Mouse (Mus musculus): Measurements from ENCODE around the gene Eef1akmt4. TPM values are rescaled to one million over a fixed set of nuclear protein-coding genes. Genes with fewer than 3 reads are reported as not detected.

The Eef1akmt4 gene
- polyA plus RNA-seq (2014; fragmentation: Nextera tagmentation; extraction: Ambion mirVana): 33.1 and 36.3 TPM in 2 replicates

- Histone ChIP-seq H3K9ac (ENCODE audit: low read depth, low read length) (peak within 1 kb of the TSS; percentile 83), H3K4me3 (ENCODE audit: low read depth, low read length) (peak within 1 kb of the TSS; percentile 84), H3K4me1 (ENCODE audit: control insufficient read depth, insufficient read depth, low read length) (peaks cover 11% of the 10 kb centered on the region), H3K9me3 (ENCODE audit: control insufficient read depth, low read length) (no peaks in the 10 kb centered on the region), H3K27ac (replicated peaks; ENCODE audit: low read depth, low read length) (peak within 1 kb of the TSS; percentile 56), H3K27me3 (replicated peaks; ENCODE audit: control insufficient read depth, insufficient read depth, low read length) (no peaks in the 10 kb centered on the region), H3K4me2 (ENCODE audit: low read depth, low read length) (peak within 1 kb of the TSS; percentile 84), H3K36me3 (ENCODE audit: control insufficient read depth, insufficient read depth, low read length) (peaks cover 13% of the 10 kb centered on the region)
- peak; percentile 97 for ATAC-seq (ENCODE audit: low read depth)
- WGBS: 2% methylated on average over 40 of the region's 41 CpGs
- DNase-seq (ENCODE audit: low spot score): peak; percentile 97
Observed at GRCm38 (mm10) chr16:20611357-20612227, at the start of gene Eef1akmt4, which contains the start of the genes Gm49333 and Alg3. Eef1akmt4 (plus strand) TSS chr16:20611593. Gm49333 (plus strand) TSS chr16:20611610. Alg3 (minus strand) TSS chr16:20611735.

GRCm38 (mm10) chr16:20565075-20565474, 46.3 kb upstream of the Eef1akmt4 start:
- no peak for ATAC-seq (ENCODE audit: low read depth)
- H3K4me3 ChIP-seq (ENCODE audit: low read depth, low read length): no peak overlapping the region
- 72% methylated on average over 1 of the region's 1 CpGs for WGBS

GRCm38 (mm10) chr16:20589366-20589938, 21.9 kb upstream of the Eef1akmt4 start, which contains the start of gene Vwa5b2:
Vwa5b2 (plus strand) TSS chr16:20589471.
- peak; percentile 63 for ATAC-seq (ENCODE audit: low read depth)
- Histone ChIP-seq H3K9me3 (ENCODE audit: control insufficient read depth, low read length) (no peaks in the 10 kb centered on the region), H3K9ac (ENCODE audit: low read depth, low read length) (peak within 1 kb of the TSS; percentile 56), H3K4me1 (ENCODE audit: control insufficient read depth, insufficient read depth, low read length) (no peaks in the 10 kb centered on the region), H3K4me2 (ENCODE audit: low read depth, low read length) (peak within 1 kb of the TSS; percentile 79), H3K27me3 (replicated peaks; ENCODE audit: control insufficient read depth, insufficient read depth, low read length) (peaks cover 62% of the 10 kb centered on the region), H3K4me3 (ENCODE audit: low read depth, low read length) (peak within 1 kb of the TSS; percentile 54), H3K36me3 (ENCODE audit: control insufficient read depth, insufficient read depth, low read length) (no peaks in the 10 kb centered on the region), H3K27ac (replicated peaks; ENCODE audit: low read depth, low read length) (no peak within 1 kb of the TSS)
- under 1% methylated on average over 22 of the region's 24 CpGs for WGBS
- peak; percentile 25 for DNase-seq (ENCODE audit: low spot score)

More at GRCm38 (mm10) chr16:20565075-20565474, 46.3 kb upstream of the Eef1akmt4 start:
- Histone ChIP-seq H3K4me2 (ENCODE audit: low read depth, low read length) (no peak overlapping the region), H3K27me3 (replicated peaks; ENCODE audit: control insufficient read depth, insufficient read depth, low read length) (no peaks in the 10 kb centered on the region), H3K27ac (replicated peaks; ENCODE audit: low read depth, low read length) (no peak overlapping the region), H3K9me3 (ENCODE audit: control insufficient read depth, low read length) (no peaks in the 10 kb centered on the region), H3K36me3 (ENCODE audit: control insufficient read depth, insufficient read depth, low read length) (peaks cover 27% of the 10 kb centered on the region), H3K9ac (ENCODE audit: low read depth, low read length) (no peak overlapping the region), H3K4me1 (ENCODE audit: control insufficient read depth, insufficient read depth, low read length) (no peaks in the 10 kb centered on the region)
- no peak for DNase-seq (ENCODE audit: low spot score)

- Histone ChIP-seq H3K27me3 (replicated peaks; ENCODE audit: control insufficient read depth, insufficient read depth, low read length) (peaks cover 63% of the 10 kb centered on the region), H3K36me3 (ENCODE audit: control insufficient read depth, insufficient read depth, low read length) (no peaks in the 10 kb centered on the region), H3K4me1 (ENCODE audit: control insufficient read depth, insufficient read depth, low read length) (no peaks in the 10 kb centered on the region), H3K9me3 (ENCODE audit: control insufficient read depth, low read length) (no peaks in the 10 kb centered on the region), H3K4me2 (ENCODE audit: low read depth, low read length) (peak overlapping the region; percentile 79), H3K27ac (replicated peaks; ENCODE audit: low read depth, low read length) (no peak overlapping the region), H3K4me3 (ENCODE audit: low read depth, low read length) (peak overlapping the region; percentile 54), H3K9ac (ENCODE audit: low read depth, low read length) (peak overlapping the region; percentile 56)
- under 1% methylated on average over 20 of the region's 39 CpGs for WGBS
- DNase-seq (ENCODE audit: low spot score): peak; percentile 62
- ATAC-seq (ENCODE audit: low read depth): peak; percentile 87
Observed at GRCm38 (mm10) chr16:20589939-20590679, 21.3 kb upstream of the Eef1akmt4 start.

- 2% methylated on average over 16 of the region's 17 CpGs for WGBS
- H3K9ac ChIP-seq (ENCODE audit: low read depth, low read length): no peak overlapping the region
- peak; percentile 16; the same call in 1 of the 2 replicates for ATAC-seq (ENCODE audit: low read depth)
- peaks cover 63% of the 10 kb centered on the region for H3K27me3 ChIP-seq (replicated peaks; ENCODE audit: control insufficient read depth, insufficient read depth, low read length)
- no peaks in the 10 kb centered on the region for H3K4me1 ChIP-seq (ENCODE audit: control insufficient read depth, insufficient read depth, low read length)
- no peak for DNase-seq (ENCODE audit: low spot score)
- peak overlapping the region; percentile 54 for H3K4me3 ChIP-seq (ENCODE audit: low read depth, low read length)
- H3K4me2 ChIP-seq (ENCODE audit: low read depth, low read length): peak overlapping the region; percentile 79
- no peak overlapping the region for H3K27ac ChIP-seq (replicated peaks; ENCODE audit: low read depth, low read length)
- H3K36me3 ChIP-seq (ENCODE audit: control insufficient read depth, insufficient read depth, low read length): no peaks in the 10 kb centered on the region
- no peaks in the 10 kb centered on the region for H3K9me3 ChIP-seq (ENCODE audit: control insufficient read depth, low read length)
Observed at GRCm38 (mm10) chr16:20590680-20591038, 20.7 kb upstream of the Eef1akmt4 start.

GRCm38 (mm10) chr16:20591076-20591705, 20.2 kb upstream of the Eef1akmt4 start:
- H3K9me3 ChIP-seq (ENCODE audit: control insufficient read depth, low read length): no peaks in the 10 kb centered on the region
- H3K27me3 ChIP-seq (replicated peaks; ENCODE audit: control insufficient read depth, insufficient read depth, low read length): peaks cover 63% of the 10 kb centered on the region
- no peak; the same call in 1 of the 2 replicates for ATAC-seq (ENCODE audit: low read depth)

GRCm38 (mm10) chr16:20595060-20595673, 16.2 kb upstream of the Eef1akmt4 start:
- Histone ChIP-seq H3K27ac (replicated peaks; ENCODE audit: low read depth, low read length) (no peak overlapping the region), H3K4me1 (ENCODE audit: control insufficient read depth, insufficient read depth, low read length) (no peaks in the 10 kb centered on the region), H3K9ac (ENCODE audit: low read depth, low read length) (no peak overlapping the region), H3K36me3 (ENCODE audit: control insufficient read depth, insufficient read depth, low read length) (no peaks in the 10 kb centered on the region), H3K4me3 (ENCODE audit: low read depth, low read length) (no peak overlapping the region), H3K27me3 (replicated peaks; ENCODE audit: control insufficient read depth, insufficient read depth, low read length) (peaks cover 39% of the 10 kb centered on the region), H3K4me2 (ENCODE audit: low read depth, low read length) (no peak overlapping the region), H3K9me3 (ENCODE audit: control insufficient read depth, low read length) (no peaks in the 10 kb centered on the region)
- DNase-seq (ENCODE audit: low spot score): no peak
- no peak for ATAC-seq (ENCODE audit: low read depth)
- 73% methylated on average over 7 of the region's 7 CpGs for WGBS

More at GRCm38 (mm10) chr16:20591076-20591705, 20.2 kb upstream of the Eef1akmt4 start:
- Histone ChIP-seq H3K27ac (replicated peaks; ENCODE audit: low read depth, low read length) (no peak overlapping the region), H3K4me2 (ENCODE audit: low read depth, low read length) (peak overlapping the region; percentile 79), H3K36me3 (ENCODE audit: control insufficient read depth, insufficient read depth, low read length) (no peaks in the 10 kb centered on the region), H3K9ac (ENCODE audit: low read depth, low read length) (no peak overlapping the region), H3K4me1 (ENCODE audit: control insufficient read depth, insufficient read depth, low read length) (no peaks in the 10 kb centered on the region), H3K4me3 (ENCODE audit: low read depth, low read length) (peak overlapping the region; percentile 54)
- 5% methylated on average over 27 of the region's 48 CpGs for WGBS
- no peak for DNase-seq (ENCODE audit: low spot score)
